ENCODE assay signal across 19 mouse cellular contexts in genomic region chr7:133521936-133522335, GRCm38 (mm10).
"Had no signal": no experiment of that assay in that cellular context is flagged by ENCODE, and none has a peak within 500 bp of the region (broad histone marks: within the 10 kb centered on the region; RNA-seq: fewer than 3 reads in every experiment).

No protein-coding gene starts in this region.

- H3K4me3 ChIP-seq: midbrain, embryonic 10.5 days; midbrain, embryonic 12.5 days; myocyte; neural tube, embryonic 13.5 days; neural tube, embryonic 15.5 days had no signal

- H3K9me3 ChIP-seq: midbrain, embryonic 10.5 days; midbrain, embryonic 12.5 days; neural tube, embryonic 13.5 days; neural tube, embryonic 15.5 days had no signal

- H3K27ac ChIP-seq: midbrain, embryonic 10.5 days; midbrain, embryonic 12.5 days; neural tube, embryonic 13.5 days; neural tube, embryonic 15.5 days had no signal

- ATAC-seq: midbrain, embryonic 16.5 days had no signal

- H3K9ac ChIP-seq: lung, embryonic 14.5 days; midbrain, embryonic 12.5 days; neural tube, embryonic 13.5 days; neural tube, embryonic 15.5 days had no signal

- H3K4me2 ChIP-seq: lung, embryonic 14.5 days; midbrain, embryonic 12.5 days; neural tube, embryonic 13.5 days; neural tube, embryonic 15.5 days had no signal

- H3K27me3 ChIP-seq: midbrain, embryonic 12.5 days; neural tube, embryonic 13.5 days; neural tube, embryonic 15.5 days had no signal

- H3K4me1 ChIP-seq: midbrain, embryonic 10.5 days; midbrain, embryonic 12.5 days; neural tube, embryonic 13.5 days; neural tube, embryonic 15.5 days had no signal

- H3K36me3 ChIP-seq: midbrain, embryonic 10.5 days; midbrain, embryonic 12.5 days; neural tube, embryonic 13.5 days; neural tube, embryonic 15.5 days had no signal

- DNase-seq: lung, adult 18-20 months; lung, embryonic 14.5 days; lung, postnatal 10 days; lung, postnatal 4 days; midbrain, embryonic 14.5 days; retina, postnatal 1 day; right cerebral cortex, adult 18-20 months; right cerebral cortex, postnatal 25 days; right cerebral cortex, postnatal 4 days; spleen, adult 18-20 months; thymus, adult 18-20 months; thymus, postnatal 14 days; thymus, postnatal 36 days had no signal
